Mouse (Mus musculus) brain, embryonic 14.5 days (tissue): ENCODE data around the gene Gabpb1.

Experiments used
- CTCF ChIP-seq: fragments of 200-500 bp; IDR thresholded peaks from 2 replicates; pipeline ENCODE4 v1.5.1; 2012; ENCODE audit warnings: inconsistent platforms, mild to moderate bottlenecking, moderate library complexity, borderline replicate concordance; ENCODE audit not compliant: insufficient read depth, insufficient read length; ENCODE audit errors: extremely low read depth
- POLR2A ChIP-seq: fragments of 200-500 bp; IDR thresholded peaks from 2 replicates; pipeline ENCODE4 v1.6.1; 2012; ENCODE audit warnings: mild to moderate bottlenecking, inconsistent platforms, borderline replicate concordance; ENCODE audit not compliant: poor library complexity, insufficient read depth, insufficient read length, severe bottlenecking; ENCODE audit errors: extremely low read depth

DNA sequence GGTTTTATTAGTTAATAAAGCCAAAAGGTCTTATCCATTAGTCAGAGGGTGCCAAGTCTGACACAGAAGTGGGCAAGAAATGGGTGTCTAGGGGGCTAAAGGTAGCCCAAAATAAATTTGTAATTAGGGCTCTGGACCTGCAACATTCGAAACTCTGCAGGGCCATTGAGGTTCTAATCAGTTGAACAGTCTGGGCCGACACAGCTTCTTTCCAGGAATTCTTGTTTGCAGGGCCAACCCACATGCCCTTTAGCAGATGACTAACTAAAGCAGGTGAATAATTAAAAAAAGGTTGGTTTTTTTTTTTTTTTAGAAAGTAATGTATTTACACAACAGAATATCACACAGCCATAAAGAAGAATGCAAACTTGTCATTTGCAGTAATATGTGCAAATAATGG lies 53.7 kb downstream of the Gabpb1 start:
- no peak for TF ChIP-seq POLR2A
- TF ChIP-seq CTCF: no peak
